Mouse (Mus musculus) liver, postnatal 0 days (tissue): ENCODE data around the gene Hivep3.

Experiments used
- CTCF ChIP-seq: sonication (generic); IDR thresholded peaks from 2 replicates; pipeline ENCODE4 v1.5.1; 2016; ENCODE audit warnings: antibody characterized with exemption, low read depth
- EP300 ChIP-seq: IDR thresholded peaks from 2 replicates; pipeline ENCODE4 v1.6.1; 2016; ENCODE audit warnings: antibody characterized with exemption, low read depth, mild to moderate bottlenecking

DNA sequence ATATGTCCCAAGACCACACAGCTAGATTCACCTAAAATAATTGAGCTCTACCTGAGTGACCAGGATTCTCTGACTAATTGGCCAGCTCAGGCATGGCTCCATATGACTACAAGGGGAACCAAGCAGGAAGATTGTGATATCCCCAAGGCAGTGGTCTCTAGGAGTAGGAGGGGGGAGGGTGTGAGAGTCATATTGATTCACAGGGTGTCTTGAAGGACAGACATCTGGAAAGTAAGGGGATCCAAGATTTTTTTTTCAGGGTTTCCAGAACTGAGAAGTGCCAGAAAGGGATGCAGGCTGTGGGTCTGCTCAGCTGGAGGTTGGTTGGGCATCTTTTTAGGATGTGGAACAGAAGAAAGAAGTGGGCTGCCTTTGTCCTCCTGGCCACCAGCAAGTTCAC, 191.5 kb downstream of the Hivep3 start:
- no peak for TF ChIP-seq EP300
- no peak for TF ChIP-seq CTCF
